Mouse (Mus musculus): Measurements from ENCODE around the gene Cped1. TPM values are rescaled to one million over a fixed set of nuclear protein-coding genes. Genes with fewer than 3 reads are reported as not detected.
"Not testable (repeated sequence)": the region's sequence is repeated elsewhere in the genome, so short reads cannot be mapped to it uniquely, and the experiment has no call there.

The Cped1 gene
- total RNA-seq, 2 experiments from 2014 or later, result 0.68 TPM; not detected in 1

DNA sequence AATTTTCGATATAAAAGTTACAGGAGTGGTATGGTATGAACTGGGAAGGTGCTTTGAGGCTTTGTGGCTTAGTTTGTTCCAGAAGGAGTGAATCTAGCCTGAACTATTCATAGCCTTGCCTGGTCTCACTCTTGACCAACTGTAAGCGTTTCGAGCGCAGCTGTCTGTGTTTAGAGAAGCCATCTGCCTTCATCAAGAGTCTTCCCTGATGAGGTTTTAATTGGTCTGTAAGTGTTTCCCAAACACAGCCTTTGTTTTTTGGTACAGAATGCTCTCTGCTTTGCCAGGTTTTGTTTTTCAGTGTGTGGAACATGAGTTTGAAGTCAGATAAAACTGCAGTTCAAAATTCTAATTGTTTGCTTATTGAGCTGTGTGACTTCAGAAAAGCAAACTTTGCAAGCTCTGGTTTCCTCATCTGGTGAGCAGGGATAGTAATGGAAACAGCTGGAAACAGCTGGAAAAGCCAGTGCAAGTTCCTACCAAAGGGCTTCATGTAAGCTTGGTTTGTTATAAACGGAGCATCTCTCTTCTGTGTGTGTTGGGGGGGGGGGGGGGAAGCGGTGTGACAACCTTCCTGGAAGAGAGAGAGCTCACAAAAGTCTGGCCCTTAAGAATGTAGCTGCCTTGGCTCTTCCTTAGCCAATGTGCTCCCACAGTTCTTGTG is 221.0 kb downstream of the Cped1 start:
- no peak for ATAC-seq (replicated peaks; ENCODE audit: low FRiP score, poor library complexity, severe bottlenecking)

DNA sequence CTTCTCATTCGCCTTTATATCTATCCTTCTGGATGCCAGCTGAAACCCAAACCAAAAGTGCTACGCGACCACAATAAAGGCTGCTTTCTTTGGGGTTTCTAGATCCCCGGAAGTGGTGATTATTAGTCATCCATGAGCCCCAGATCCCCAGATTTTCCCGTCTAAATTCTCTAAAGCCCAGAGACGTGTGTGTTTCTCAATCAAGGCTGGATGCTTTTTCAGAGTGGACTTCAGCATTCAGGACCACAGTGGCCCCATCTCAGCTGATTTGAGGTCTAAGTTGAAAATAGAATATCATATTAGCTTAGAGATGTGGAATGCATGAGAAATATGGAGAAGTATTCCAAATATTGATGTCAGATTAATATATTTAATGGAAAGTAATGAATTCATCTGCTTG is 226.4 kb downstream of the Cped1 start:
- no peak for ATAC-seq (replicated peaks; ENCODE audit: low FRiP score, poor library complexity, severe bottlenecking)

DNA sequence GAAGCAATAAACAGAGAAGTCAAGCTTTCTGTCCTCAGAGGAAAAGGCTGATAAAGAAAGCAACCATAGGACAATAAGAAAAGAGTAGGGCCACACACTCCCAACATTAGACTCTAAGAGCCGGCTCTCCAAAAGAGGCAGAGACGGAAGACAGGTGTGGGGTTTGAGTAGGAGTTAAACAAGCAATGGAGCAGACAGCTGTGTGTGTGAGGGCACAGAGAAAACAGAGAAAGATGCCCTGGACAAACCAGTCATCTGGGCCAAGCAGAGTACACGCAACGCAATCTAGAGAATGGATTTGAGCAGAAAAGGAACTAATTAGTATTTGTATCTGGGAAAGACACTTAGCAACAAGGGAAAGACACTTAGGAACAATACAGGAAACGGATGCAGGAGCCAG is 227.5 kb downstream of the Cped1 start:
- no peak for ATAC-seq (replicated peaks; ENCODE audit: low FRiP score, poor library complexity, severe bottlenecking)

DNA sequence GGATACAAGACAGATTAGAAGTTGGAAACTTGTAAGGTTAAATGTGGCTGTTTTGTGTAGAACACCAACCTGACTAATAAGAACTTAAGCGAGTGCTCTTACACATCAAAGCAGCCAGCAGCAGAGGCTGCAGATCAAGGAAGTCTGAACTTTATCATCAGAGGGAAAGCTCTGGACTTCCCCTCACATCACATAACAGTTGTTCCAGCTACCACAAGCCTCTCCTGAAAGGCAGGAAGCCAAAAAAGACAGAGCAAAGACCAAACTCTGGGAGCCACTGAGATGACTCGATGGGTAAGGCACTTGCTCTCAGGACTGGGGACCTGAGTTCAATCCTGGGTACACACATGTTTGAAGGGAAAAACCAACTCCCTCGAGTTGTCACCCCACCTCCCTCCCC is 228.1 kb downstream of the Cped1 start:
- no peak for ATAC-seq (replicated peaks; ENCODE audit: low FRiP score, poor library complexity, severe bottlenecking)

DNA sequence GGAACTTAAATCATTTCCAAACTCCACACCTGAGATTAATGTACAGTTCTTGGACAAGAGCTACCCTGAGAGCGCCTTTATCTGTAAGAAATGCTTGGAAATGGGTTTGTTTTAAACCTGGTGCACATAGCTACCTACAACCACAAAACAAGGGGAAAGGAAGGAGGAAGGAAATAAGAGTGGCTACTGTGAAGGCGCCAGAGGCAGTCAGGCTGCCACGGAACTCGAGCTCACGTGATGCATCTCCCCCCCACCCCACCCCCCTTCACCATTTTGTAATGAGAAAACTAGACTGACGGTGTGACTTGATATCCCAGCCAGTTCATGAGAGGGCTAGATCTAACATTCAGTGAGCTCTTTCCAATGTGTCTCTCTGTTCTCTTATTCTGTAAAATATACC is 228.9 kb downstream of the Cped1 start:
- ATAC-seq (replicated peaks; ENCODE audit: low FRiP score, poor library complexity, severe bottlenecking), result no peak

DNA sequence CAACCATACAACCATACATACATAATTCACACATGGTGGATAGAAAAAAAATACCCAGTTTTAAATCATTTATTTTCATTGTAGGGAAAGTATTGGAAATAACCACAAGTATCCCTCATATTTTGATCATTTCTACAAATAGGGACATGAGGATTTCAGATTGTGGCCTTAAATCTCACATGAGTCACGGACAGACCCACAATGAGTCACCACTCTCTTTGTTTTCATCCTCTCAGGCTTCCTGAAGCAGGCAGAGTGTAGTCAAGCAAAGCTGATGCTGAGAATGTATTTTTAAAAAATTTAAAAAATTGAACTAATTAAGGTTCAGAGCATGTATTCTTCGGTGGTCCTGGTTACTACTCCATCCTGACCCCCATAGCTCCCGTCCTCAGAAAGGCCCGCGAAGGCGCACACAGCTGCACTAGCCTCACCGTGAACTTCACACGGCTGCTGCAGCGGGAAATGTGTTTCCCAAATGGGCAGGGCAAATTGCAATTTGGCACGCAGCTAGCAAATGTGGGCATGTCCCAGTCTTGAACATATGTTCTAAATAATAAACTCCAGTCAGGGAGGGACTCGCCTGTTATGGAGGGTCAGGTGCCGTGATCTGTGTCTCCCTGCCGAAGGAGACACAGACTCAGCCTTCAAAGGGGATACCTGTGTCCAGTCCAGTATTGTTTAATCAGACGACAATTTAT is 230.7 kb downstream of the Cped1 start:
- ATAC-seq (replicated peaks; ENCODE audit: low FRiP score, poor library complexity, severe bottlenecking), result no peak

DNA sequence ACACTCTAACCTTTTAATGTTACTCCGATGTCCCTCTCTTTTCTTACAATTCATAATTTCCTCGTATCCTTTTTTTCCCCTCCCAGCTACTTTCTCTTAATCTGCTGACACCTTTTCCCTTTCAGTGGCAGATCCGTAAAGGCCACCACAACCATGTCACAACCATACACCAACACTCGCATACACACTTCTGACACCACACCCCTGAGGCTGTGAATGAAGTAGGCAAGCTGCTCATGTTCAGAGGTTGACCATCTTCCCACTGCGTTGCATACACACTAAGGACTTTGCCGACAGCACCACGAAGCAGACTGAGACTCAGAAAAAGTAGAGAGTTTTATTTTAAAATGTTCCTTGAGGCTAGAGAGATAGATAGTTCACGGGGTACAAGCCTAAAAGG is 235.4 kb downstream of the Cped1 start:
- no peak for ATAC-seq (replicated peaks; ENCODE audit: low FRiP score, poor library complexity, severe bottlenecking)

DNA sequence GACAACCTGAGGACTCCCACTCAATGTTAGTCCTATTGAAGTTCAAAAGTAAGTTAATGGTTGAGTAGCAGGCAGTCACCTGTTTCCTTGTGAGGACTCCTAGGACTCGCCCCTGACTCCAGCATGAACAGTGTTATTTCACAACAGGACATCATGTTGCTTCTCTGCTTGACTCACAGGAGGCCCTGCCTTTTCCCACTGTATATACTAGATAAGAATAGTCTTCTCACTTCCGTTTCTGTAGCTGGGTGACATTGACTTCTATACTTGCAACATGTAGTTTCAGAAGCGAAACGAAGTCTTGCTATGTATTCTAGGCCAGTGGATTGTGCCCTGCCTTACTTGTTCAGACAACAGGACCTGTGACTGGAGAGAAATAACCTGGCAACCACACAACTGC is 236.4 kb downstream of the Cped1 start:
- ATAC-seq (replicated peaks; ENCODE audit: low FRiP score, poor library complexity, severe bottlenecking), result no peak

DNA sequence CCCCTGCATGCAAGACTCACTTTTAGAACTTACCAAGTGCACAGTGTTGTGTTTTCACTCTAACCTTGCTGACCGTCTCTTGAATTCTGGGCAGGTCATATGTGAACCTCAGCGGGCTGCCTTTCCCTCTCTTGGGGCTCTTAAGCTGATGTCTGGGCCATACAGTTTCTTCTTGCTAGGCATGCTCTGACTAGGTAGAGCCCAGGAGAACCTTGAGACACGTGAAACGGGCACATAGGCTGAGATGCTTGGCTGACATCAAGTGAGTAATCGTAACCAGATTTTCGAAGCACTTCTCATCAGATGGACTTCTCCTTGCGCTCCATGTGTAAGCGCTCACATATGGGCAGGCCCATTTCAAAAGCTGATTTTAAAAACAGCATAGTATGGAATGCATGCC is 237.2 kb downstream of the Cped1 start:
- ATAC-seq (replicated peaks; ENCODE audit: low FRiP score, poor library complexity, severe bottlenecking), result no peak

DNA sequence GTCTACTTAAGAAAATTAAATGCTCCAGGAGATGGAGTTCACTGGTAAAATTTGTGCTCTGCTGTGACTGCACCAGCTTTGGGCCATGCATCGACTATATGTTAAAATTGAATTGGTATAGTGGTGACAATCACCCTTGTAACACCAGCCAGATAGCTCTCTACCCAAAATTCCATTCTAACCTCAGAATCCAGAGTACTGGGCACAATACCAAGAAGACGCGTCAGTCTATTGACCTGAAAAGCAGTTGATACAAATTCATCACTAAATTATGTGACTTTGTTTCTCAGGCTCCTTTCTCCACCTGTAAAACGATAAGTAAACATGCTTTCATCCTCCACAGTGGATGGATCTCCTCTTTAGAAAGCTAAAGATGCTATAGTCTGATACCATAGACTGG is 238.6 kb downstream of the Cped1 start:
- no peak for ATAC-seq (replicated peaks; ENCODE audit: low FRiP score, poor library complexity, severe bottlenecking)

DNA sequence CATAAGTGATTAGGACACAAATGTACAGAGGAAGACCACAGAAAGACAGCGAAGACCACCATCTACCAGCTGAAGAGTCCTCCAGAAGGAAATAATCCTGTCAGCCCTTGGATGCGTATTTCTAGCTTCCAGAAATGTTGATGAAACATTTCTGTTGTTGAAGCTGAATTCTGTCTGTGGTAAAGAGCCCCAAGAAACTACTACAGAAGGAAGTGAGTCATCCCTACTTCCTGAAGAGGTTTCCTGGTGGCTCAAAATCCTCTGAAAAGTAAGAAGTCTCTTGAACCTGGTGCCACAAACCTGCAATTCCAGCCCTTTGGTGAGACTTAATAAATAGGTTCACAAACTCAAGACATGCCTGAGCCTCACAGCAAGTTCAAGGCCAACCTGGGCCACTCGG is 245.5 kb downstream of the Cped1 start:
- ATAC-seq (replicated peaks; ENCODE audit: low FRiP score, poor library complexity, severe bottlenecking), result no peak

DNA sequence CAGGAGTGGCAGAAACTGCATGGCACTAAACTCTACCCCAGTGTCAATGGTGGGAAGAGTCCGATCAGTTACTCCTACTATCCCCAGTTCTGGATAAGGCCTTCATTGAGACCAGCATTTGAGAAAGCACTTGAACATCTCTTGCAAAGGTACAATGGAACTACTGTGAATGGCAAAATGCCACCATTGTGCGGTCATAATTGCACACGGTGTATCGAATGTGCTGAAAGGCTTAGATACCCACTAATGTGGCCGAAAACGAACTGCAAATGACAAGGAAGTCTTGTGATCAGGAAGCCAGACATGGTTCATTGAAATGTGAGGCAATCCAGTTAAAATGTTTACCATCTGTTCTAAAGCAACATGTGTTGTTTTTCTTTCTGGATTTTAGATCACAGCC is 247.8 kb downstream of the Cped1 start:
- no peak for ATAC-seq (replicated peaks; ENCODE audit: low FRiP score, poor library complexity, severe bottlenecking)

DNA sequence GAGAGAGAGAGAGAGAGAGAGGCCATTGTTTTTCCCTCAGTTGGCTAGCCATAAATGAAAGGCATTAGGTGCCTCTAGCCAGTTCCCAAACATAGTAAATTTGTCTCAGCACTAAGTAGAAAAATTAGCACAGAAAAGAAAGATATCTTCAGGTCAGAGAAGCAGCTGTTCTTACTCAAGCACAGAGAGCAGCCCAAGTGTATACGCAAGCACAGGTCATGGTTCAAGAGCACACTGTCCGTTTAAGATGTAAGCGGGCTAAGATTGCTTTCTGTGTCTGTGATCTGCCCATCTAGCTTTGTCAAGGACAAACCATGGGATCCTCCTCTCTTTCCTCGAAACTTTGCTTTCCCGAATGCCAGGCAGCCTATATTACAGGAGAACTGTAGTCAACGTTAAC is 249.4 kb downstream of the Cped1 start:
- ATAC-seq (replicated peaks; ENCODE audit: low FRiP score, poor library complexity, severe bottlenecking), result no peak

DNA sequence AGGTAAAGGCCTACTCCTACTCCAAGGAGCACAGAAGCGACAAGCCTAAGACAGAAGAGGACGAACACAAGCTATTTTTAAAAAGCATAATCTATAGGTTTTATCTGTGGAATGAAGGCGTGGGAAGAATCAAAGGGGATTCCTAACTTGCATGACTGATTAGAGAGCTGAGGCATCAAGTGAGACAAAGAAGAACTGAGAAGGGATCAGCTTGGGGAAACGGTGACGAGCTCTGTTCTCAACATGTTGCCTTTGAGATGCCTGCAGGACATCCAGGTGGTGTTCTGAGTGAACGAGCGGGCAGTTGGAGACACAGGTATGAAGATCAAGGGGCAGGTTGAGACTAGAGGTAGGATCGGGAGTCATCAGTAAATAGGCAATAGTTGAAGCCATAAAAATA is 257.6 kb downstream of the Cped1 start:
- no peak for ATAC-seq (replicated peaks; ENCODE audit: low FRiP score, poor library complexity, severe bottlenecking)

DNA sequence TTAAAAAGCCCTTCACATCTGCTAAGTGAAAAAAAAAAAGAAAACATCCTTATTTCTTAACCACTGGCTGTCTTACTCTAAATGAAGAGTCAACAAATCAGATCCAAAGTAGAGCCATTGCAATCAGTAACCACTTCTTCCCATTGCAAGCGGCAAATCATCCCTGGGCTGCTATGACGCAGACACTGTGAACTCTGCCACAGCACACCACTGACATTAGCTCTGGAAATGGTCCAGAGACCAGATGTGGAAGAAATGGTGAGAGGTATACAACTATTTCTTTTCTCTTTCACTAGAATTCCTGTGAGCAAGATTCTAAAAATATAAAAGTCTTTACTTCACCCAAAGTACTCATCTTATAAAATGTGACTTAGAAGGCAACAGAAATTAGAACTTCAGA is 261.0 kb downstream of the Cped1 start:
- no peak for ATAC-seq (replicated peaks; ENCODE audit: low FRiP score, poor library complexity, severe bottlenecking)

DNA sequence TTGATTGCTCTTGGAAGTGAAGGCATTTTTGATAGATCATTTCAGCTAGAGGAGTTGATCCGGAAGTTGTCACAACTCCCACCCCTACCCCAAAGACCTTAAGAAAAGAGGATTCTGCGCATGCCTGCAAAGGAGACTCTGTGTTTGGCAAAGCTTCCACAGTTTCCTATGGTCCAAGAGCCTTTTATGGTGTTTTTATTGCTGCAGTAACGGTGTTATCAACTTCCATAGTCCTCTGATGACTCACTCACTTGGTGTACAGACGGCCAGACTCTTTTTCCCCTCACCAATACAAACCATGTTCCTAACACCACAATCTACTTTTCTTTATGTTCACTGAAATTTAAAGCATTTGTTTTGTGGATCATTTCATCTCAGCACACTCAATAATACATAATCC is 273.1 kb downstream of the Cped1 start:
- no peak for ATAC-seq (replicated peaks; ENCODE audit: low FRiP score, poor library complexity, severe bottlenecking)

DNA sequence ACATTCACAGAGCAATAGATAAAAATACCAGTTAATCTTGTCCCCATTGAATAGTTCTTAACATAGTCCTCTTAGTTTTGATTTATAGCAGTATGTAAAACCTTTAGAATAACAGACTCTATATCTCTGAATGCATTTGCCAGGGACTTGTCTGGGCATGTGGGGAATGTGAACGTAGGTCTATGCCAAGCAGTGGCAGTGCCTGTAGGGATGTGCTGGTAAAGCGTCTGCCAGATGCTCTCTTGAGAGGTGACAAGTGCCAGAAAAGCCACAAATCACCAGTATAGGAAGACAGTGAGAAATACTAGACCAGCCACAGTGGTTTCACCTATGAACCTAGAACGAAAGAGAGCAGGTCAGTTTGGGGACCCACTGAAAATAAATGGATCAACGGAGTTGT is 276.8 kb downstream of the Cped1 start:
- no peak for ATAC-seq (replicated peaks; ENCODE audit: low FRiP score, poor library complexity, severe bottlenecking)

DNA sequence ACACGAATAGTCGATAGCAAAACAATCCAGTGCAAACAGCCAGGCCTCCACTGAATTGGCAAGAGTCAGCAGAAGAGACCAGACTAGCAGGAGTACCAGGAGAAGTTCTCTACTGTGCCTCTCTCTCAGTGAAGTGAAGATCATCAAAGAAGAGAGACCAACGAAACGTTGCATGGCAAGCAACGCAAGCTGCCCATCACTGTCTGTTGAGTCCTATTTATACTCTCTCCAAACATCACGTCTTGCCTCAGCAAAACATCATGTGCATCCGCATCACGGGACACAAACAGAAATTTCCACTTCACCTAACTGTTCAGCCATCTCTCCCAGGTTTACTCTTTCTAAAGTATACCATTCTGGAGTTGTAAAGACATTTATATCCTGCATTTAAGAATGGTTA is 278.4 kb downstream of the Cped1 start:
- not testable (repeated sequence) for ATAC-seq (replicated peaks; ENCODE audit: low FRiP score, poor library complexity, severe bottlenecking)

DNA sequence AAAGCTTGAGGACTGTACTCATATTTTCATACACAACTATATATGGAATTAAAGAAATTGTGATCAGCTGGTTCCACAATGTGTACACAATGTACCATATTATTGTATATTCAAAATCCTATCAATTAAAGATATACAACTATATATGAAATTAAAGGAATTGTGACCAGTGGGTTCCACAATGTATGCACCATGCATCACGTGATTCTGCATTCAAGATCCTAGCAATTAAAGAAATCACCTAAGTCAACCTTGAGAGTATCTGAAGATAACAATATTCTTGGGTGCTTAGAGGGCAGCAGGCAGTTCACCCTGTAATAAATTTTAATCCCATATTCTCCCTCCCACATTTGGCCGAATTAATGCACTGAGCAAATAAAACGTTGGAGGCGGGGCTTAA is 280.3 kb downstream of the Cped1 start:
- ATAC-seq (replicated peaks; ENCODE audit: low FRiP score, poor library complexity, severe bottlenecking), result no peak

DNA sequence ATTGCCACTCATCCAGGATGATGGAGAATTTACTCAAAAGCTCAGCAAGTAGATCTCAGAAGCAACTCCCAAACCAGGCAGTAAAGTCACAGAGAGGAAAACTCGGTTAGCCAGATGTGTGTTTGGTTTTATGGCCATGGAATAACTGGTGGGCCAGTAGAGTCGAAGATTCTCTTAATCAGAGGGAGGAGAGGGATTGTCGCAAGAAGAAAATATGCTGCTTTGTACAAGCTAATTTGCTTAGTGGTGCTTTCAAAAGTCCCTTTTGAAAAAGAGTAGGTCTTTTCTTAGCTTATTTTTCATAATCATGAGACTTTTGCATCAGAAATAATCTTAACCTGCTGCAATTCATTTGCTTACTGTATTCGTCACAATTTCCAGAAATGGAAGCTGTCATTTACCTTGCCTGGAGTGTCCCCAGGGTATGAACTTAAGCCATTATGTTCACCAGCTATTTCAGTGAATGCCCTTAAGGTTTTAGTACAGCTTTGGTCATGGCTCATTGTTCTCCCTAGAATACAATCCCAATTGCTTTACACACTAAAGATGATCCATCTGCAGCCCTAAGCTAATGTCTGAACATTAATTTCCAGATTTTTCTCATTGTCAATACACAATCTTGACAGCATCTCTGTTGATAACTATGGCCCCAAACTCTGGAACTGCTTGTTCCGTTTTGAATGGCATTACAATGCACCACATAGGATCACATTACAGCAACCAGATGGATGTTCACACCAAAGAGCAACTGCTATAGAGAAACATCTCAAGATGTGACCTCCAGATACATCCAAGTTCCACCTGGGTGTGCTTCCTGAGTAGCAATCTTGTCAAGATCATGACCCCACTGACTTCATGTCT is 282.3 kb downstream of the Cped1 start:
- no peak for ATAC-seq (replicated peaks; ENCODE audit: low FRiP score, poor library complexity, severe bottlenecking)

DNA sequence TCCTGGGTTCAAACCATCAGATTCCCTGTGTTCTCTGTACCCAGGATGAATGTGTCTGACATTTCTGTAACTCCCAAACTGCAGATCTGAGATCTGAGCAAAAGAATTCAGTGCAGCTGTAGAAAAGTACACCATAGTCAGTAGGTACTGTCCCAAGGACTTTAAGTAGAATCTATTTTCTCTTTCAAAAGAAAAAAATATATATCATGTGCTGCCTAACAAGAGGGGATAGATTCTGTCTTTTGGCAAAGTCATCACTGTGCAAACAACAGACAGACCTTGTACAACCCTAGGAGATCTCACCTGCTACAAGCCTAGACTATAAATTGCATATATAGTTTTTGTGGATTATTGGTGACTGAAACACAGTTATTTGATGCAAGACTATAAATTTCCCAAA is 283.0 kb downstream of the Cped1 start:
- ATAC-seq (replicated peaks; ENCODE audit: low FRiP score, poor library complexity, severe bottlenecking), result no peak
